Mouse (Mus musculus): ENCODE measurements around the gene Slc7a10. TPM values are rescaled to one million over a fixed set of nuclear protein-coding genes. Genes with fewer than 3 reads are reported as not detected.

Slc7a10 gene
- polyA plus RNA-seq, 1 experiment, result not detected

GRCm38 (mm10) chr7:35198981-35199754 lies 13.0 kb downstream of the Slc7a10 start:
- Histone ChIP-seq H3K4me3 (ENCODE audit: insufficient read depth, poor library complexity, severe bottlenecking) (no peak overlapping the region), H3K27me3 (ENCODE audit: control insufficient read depth, insufficient read depth, insufficient read length) (peaks cover 84% of the 10 kb centered on the region)
- no peak for TF ChIP-seq CEBPB (IDR thresholded peaks at IDR 0.05; ENCODE audit: low read depth)
- TF ChIP-seq FOSL1 (IDR thresholded peaks at IDR 0.05; ENCODE audit: insufficient read depth, low read length, poor library complexity, severe bottlenecking), result no peak
- TF ChIP-seq MYOD1 (IDR thresholded peaks at IDR 0.05; ENCODE audit: control insufficient read depth, insufficient read length, low read depth), result no peak
- no peak for TF ChIP-seq MYOG (IDR thresholded peaks at IDR 0.05; ENCODE audit: control insufficient read depth, extremely low read depth, insufficient read length)
- no peak for TF ChIP-seq MAX (IDR thresholded peaks at IDR 0.05)
- TF ChIP-seq USF1 (IDR thresholded peaks at IDR 0.05; ENCODE audit: low read depth), result no peak
- no peak for TF ChIP-seq CTCF (IDR thresholded peaks at IDR 0.05; ENCODE audit: control insufficient read depth, insufficient read depth, insufficient read length)

GRCm38 (mm10) chr7:35199755-35200154 lies 13.6 kb downstream of the Slc7a10 start:
- Histone ChIP-seq H3ac (ENCODE audit: control insufficient read depth, insufficient read length, low read depth) (no peak overlapping the region), H3K79me2 (ENCODE audit: control insufficient read depth, insufficient read depth) (no peaks in the 10 kb centered on the region), H3K79me3 (ENCODE audit: low read depth) (no peaks in the 10 kb centered on the region), H3K36me3 (ENCODE audit: control insufficient read depth, insufficient read depth) (no peaks in the 10 kb centered on the region), H3K27me3 (ENCODE audit: control insufficient read depth, insufficient read depth, insufficient read length) (peaks cover 84% of the 10 kb centered on the region), H3K4me3 (ENCODE audit: insufficient read depth, poor library complexity, severe bottlenecking) (no peak overlapping the region)
- no peak for TF ChIP-seq FOSL1 (IDR thresholded peaks at IDR 0.05; ENCODE audit: insufficient read depth, low read length, poor library complexity, severe bottlenecking)
- no peak for TF ChIP-seq CEBPB (IDR thresholded peaks at IDR 0.05; ENCODE audit: low read depth)
- TF ChIP-seq MYOG (IDR thresholded peaks at IDR 0.05; ENCODE audit: control insufficient read depth, extremely low read depth, insufficient read length), result no peak

More at GRCm38 (mm10) chr7:35198981-35199754, 13.0 kb downstream of the Slc7a10 start:
- H3K79me3 ChIP-seq (ENCODE audit: low read depth), result no peaks in the 10 kb centered on the region
- H3ac ChIP-seq (ENCODE audit: control insufficient read depth, insufficient read length, low read depth), result no peak overlapping the region
- H3K36me3 ChIP-seq (ENCODE audit: control insufficient read depth, insufficient read depth), result no peaks in the 10 kb centered on the region
- no peaks in the 10 kb centered on the region for H3K79me2 ChIP-seq (ENCODE audit: control insufficient read depth, insufficient read depth)

GRCm38 (mm10) chr7:35211791-35212190 lies 25.6 kb downstream of the Slc7a10 start:
- Histone ChIP-seq H3ac (ENCODE audit: control insufficient read depth, insufficient read length, low read depth) (no peak overlapping the region), H3K36me3 (ENCODE audit: control insufficient read depth, insufficient read depth) (no peaks in the 10 kb centered on the region), H3K27me3 (ENCODE audit: control insufficient read depth, insufficient read depth, insufficient read length) (peaks cover 68% of the 10 kb centered on the region), H3K79me3 (ENCODE audit: low read depth) (no peaks in the 10 kb centered on the region), H3K79me2 (ENCODE audit: control insufficient read depth, insufficient read depth) (no peaks in the 10 kb centered on the region), H3K4me3 (ENCODE audit: insufficient read depth, poor library complexity, severe bottlenecking) (no peak overlapping the region)
- TF ChIP-seq MAX (IDR thresholded peaks at IDR 0.05) (no peak), MYOD1 (IDR thresholded peaks at IDR 0.05; ENCODE audit: control insufficient read depth, insufficient read length, low read depth) (no peak), CEBPB (IDR thresholded peaks at IDR 0.05; ENCODE audit: low read depth) (no peak), FOSL1 (IDR thresholded peaks at IDR 0.05; ENCODE audit: insufficient read depth, low read length, poor library complexity, severe bottlenecking) (no peak), USF1 (IDR thresholded peaks at IDR 0.05; ENCODE audit: low read depth) (no peak), MYOG (IDR thresholded peaks at IDR 0.05; ENCODE audit: control insufficient read depth, extremely low read depth, insufficient read length) (no peak), CTCF (IDR thresholded peaks at IDR 0.05; ENCODE audit: control insufficient read depth, insufficient read depth, insufficient read length) (no peak)

GRCm38 (mm10) chr7:35214442-35215222 lies 28.4 kb downstream of the Slc7a10 start:
- H3K27me3 ChIP-seq (ENCODE audit: control insufficient read depth, insufficient read depth, insufficient read length), result peaks cover 82% of the 10 kb centered on the region
- H3K36me3 ChIP-seq (ENCODE audit: control insufficient read depth, insufficient read depth), result no peaks in the 10 kb centered on the region
- H3K4me3 ChIP-seq (ENCODE audit: insufficient read depth, poor library complexity, severe bottlenecking), result no peak overlapping the region
- TF ChIP-seq FOSL1 (IDR thresholded peaks at IDR 0.05; ENCODE audit: insufficient read depth, low read length, poor library complexity, severe bottlenecking) (no peak), CTCF (IDR thresholded peaks at IDR 0.05; ENCODE audit: control insufficient read depth, insufficient read depth, insufficient read length) (no peak), MAX (IDR thresholded peaks at IDR 0.05) (no peak), MYOD1 (IDR thresholded peaks at IDR 0.05; ENCODE audit: control insufficient read depth, insufficient read length, low read depth) (no peak), MYOG (IDR thresholded peaks at IDR 0.05; ENCODE audit: control insufficient read depth, extremely low read depth, insufficient read length) (no peak), USF1 (IDR thresholded peaks at IDR 0.05; ENCODE audit: low read depth) (no peak), CEBPB (IDR thresholded peaks at IDR 0.05; ENCODE audit: low read depth) (no peak)
- H3K79me3 ChIP-seq (ENCODE audit: low read depth), result no peaks in the 10 kb centered on the region
- H3ac ChIP-seq (ENCODE audit: control insufficient read depth, insufficient read length, low read depth), result no peak overlapping the region
- H3K79me2 ChIP-seq (ENCODE audit: control insufficient read depth, insufficient read depth), result no peaks in the 10 kb centered on the region

GRCm38 (mm10) chr7:35215225-35215624 lies 29.0 kb downstream of the Slc7a10 start, which contains the start of gene Lrp3:
Gene Lrp3, minus strand, starts transcription at chr7:35215498.
- H3K4me3 ChIP-seq (ENCODE audit: insufficient read depth, poor library complexity, severe bottlenecking), result no peak within 1 kb of the TSS
- H3K79me2 ChIP-seq (ENCODE audit: control insufficient read depth, insufficient read depth), result no peaks in the 10 kb centered on the region
- no peak within 1 kb of the TSS for H3ac ChIP-seq (ENCODE audit: control insufficient read depth, insufficient read length, low read depth)
- peaks cover 81% of the 10 kb centered on the region for H3K27me3 ChIP-seq (ENCODE audit: control insufficient read depth, insufficient read depth, insufficient read length)
- no peaks in the 10 kb centered on the region for H3K36me3 ChIP-seq (ENCODE audit: control insufficient read depth, insufficient read depth)
- TF ChIP-seq USF1 (IDR thresholded peaks at IDR 0.05; ENCODE audit: low read depth) (no peak), FOSL1 (IDR thresholded peaks at IDR 0.05; ENCODE audit: insufficient read depth, low read length, poor library complexity, severe bottlenecking) (no peak), MYOD1 (IDR thresholded peaks at IDR 0.05; ENCODE audit: control insufficient read depth, insufficient read length, low read depth) (no peak), MYOG (IDR thresholded peaks at IDR 0.05; ENCODE audit: control insufficient read depth, extremely low read depth, insufficient read length) (no peak), MAX (IDR thresholded peaks at IDR 0.05) (no peak), CTCF (IDR thresholded peaks at IDR 0.05; ENCODE audit: control insufficient read depth, insufficient read depth, insufficient read length) (no peak), CEBPB (IDR thresholded peaks at IDR 0.05; ENCODE audit: low read depth) (no peak)
- H3K79me3 ChIP-seq (ENCODE audit: low read depth), result no peaks in the 10 kb centered on the region
